8 mouse cellular contexts compared by ENCODE assay signal in the genomic region with DNA sequence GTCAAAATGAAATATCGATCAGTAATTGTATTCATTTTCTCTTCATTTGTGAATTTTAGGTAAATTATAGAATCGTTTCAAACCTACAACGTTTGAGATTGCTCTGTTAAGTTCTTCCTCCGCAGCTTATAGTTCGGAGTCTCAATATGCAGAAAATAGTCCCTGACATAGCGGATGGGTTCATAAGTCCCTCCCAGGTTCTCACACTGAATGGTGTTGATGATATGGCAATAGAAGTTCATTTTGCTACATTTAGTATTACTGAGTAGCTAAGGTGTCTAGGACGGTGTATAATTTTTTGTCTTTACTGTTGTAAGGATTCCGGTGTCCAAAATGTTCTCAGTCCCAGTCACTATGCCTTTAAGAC. TPM values are rescaled to one million over a fixed set of nuclear protein-coding genes. Genes with fewer than 3 reads are reported as not detected.
DNase-seq lines count a peak whose midpoint lies in the region; ATAC-seq and TF ChIP-seq lines count a peak whose summit lies in the region.

No protein-coding gene starts in this region.

- H3K9ac ChIP-seq in lung, postnatal 0 days (replicated peaks; ENCODE audit: low read depth): no peak overlapping the region

- peak overlapping the region; percentile 42 for H3K4me2 ChIP-seq in lung, postnatal 0 days (replicated peaks; ENCODE audit: low read depth, low read length)

- TF ChIP-seq EP300 in lung, postnatal 0 days (IDR thresholded peaks at IDR 0.05): no peak

- peak overlapping the region; percentile 56 for H3K4me3 ChIP-seq in cerebellum, adult 2 months (replicated peaks; ENCODE audit: insufficient read depth, low read depth, low read length)
- H3K4me3 ChIP-seq in lung, postnatal 0 days (ENCODE audit: low read depth, low read length): peak overlapping the region; percentile 73
- H3K4me3 ChIP-seq in limb, embryonic 10.5 days: peak overlapping the region; percentile 74
- H3K4me3 ChIP-seq in small intestine, adult 2 months (ENCODE audit: low read depth, low read length): peak overlapping the region; percentile 92

- WGBS in cerebellum, adult 2 months: 14% methylated on average over 8 of the region's 8 CpGs
- WGBS in lung, postnatal 0 days: 27% methylated on average over 8 of the region's 8 CpGs
- 29% methylated on average over 8 of the region's 8 CpGs for WGBS in limb, embryonic 10.5 days
- WGBS in small intestine, adult 2 months: 18% methylated on average over 8 of the region's 8 CpGs

- no peak for TF ChIP-seq CTCF in cerebellum, adult 2 months (IDR thresholded peaks at IDR 0.05; ENCODE audit: borderline replicate concordance, insufficient read depth, low read depth, low read length)
- TF ChIP-seq CTCF in lung, postnatal 0 days (IDR thresholded peaks at IDR 0.05): no peak
- TF ChIP-seq CTCF in small intestine, adult 2 months (IDR thresholded peaks at IDR 0.05; ENCODE audit: extremely low read depth, insufficient read length, insufficient replicate concordance, low read depth, low read length): no peak

- H3K27ac ChIP-seq in cerebellum, adult 2 months (ENCODE audit: insufficient read depth, low read length): no peak overlapping the region
- H3K27ac ChIP-seq in lung, postnatal 0 days (ENCODE audit: low read length): peak overlapping the region; percentile 96
- peak overlapping the region; percentile 93 for H3K27ac ChIP-seq in limb, embryonic 10.5 days
- H3K27ac ChIP-seq in small intestine, adult 2 months (ENCODE audit: insufficient read depth, low read depth, low read length): peak overlapping the region; percentile 97

- no peak for ATAC-seq in lung, postnatal 0 days

- no peaks in the 10 kb centered on the region for H3K27me3 ChIP-seq in cerebellum, adult 2 months (ENCODE audit: control insufficient read depth, insufficient read depth, low read length)
- H3K27me3 ChIP-seq in lung, postnatal 0 days (replicated peaks; ENCODE audit: insufficient read depth, low read length): no peaks in the 10 kb centered on the region
- H3K27me3 ChIP-seq in limb, embryonic 10.5 days (ENCODE audit: low read depth, poor library complexity, severe bottlenecking): peaks cover 55% of the 10 kb centered on the region
- no peaks in the 10 kb centered on the region for H3K27me3 ChIP-seq in small intestine, adult 2 months (ENCODE audit: control insufficient read depth, insufficient read depth, low read length)

- H3K9me3 ChIP-seq in lung, postnatal 0 days (ENCODE audit: low read length): no peaks in the 10 kb centered on the region
- H3K9me3 ChIP-seq in limb, embryonic 10.5 days (replicated peaks): no peaks in the 10 kb centered on the region

- no peaks in the 10 kb centered on the region for H3K4me1 ChIP-seq in cerebellum, adult 2 months (ENCODE audit: control insufficient read depth, insufficient read depth, low read length)
- H3K4me1 ChIP-seq in lung, postnatal 0 days (ENCODE audit: insufficient read depth, low read depth, low read length): no peaks in the 10 kb centered on the region
- H3K4me1 ChIP-seq in limb, embryonic 10.5 days: no peaks in the 10 kb centered on the region
- H3K4me1 ChIP-seq in small intestine, adult 2 months (ENCODE audit: control insufficient read depth, insufficient read depth, insufficient read length, low read length): no peaks in the 10 kb centered on the region

- TF ChIP-seq POLR2A in cerebellum, adult 2 months (IDR thresholded peaks at IDR 0.05; ENCODE audit: borderline replicate concordance, insufficient read depth, low read length): no peak
- no peak for TF ChIP-seq POLR2A in small intestine, adult 2 months (IDR thresholded peaks at IDR 0.05; ENCODE audit: low read depth, low read length)

- H3K36me3 ChIP-seq in lung, postnatal 0 days (ENCODE audit: insufficient read depth, low read length): no peaks in the 10 kb centered on the region
- H3K36me3 ChIP-seq in limb, embryonic 10.5 days: 0 out of 2 replicates have a peak, but pooled peaks cover 2% of the 10 kb centered on the region
- peaks cover 1% of the 10 kb centered on the region; the same call in 1 of the 2 replicates for H3K36me3 ChIP-seq in small intestine, adult 2 months (ENCODE audit: control insufficient read depth, insufficient read depth, low read length)

- no peak for DNase-seq in cerebellum, adult 2 months
- no peak for DNase-seq in cerebellum, adult 9-10 months
- no peak for DNase-seq in lung, postnatal 0 days (ENCODE audit: low spot score)
- DNase-seq in lung, postnatal 25 days (ENCODE audit: low spot score): no peak
- DNase-seq in limb, embryonic 10.5 days (ENCODE audit: low spot score): no peak
- DNase-seq in cerebellum, postnatal 14 days: no peak
- no peak for DNase-seq in kidney, adult 18-20 months

RNA-seq across cellular contexts. Expression of a gene that starts 1.1 kb away (rescaled TPM):
- polyA plus RNA-seq in cerebellum, adult 2 months (2012; rRNA removed): 54.0 and 54.5 TPM in 2 replicates
- 21.0 and 21.2 TPM in 2 replicates for polyA plus RNA-seq in lung, postnatal 0 days (2015; fragmentation: Nextera tagmentation; extraction: Ambion mirVana)
- polyA plus RNA-seq in limb, embryonic 10.5 days (2016; fragmentation: Nextera tagmentation; extraction: Ambion mirVana): 33.3 and 35.2 TPM in 2 replicates
- polyA plus RNA-seq in small intestine, adult 2 months (2012; rRNA removed): 2.6 and 5.4 TPM in 2 replicates
